Mouse (Mus musculus): ENCODE data around the gene Fam102a. TPM values are rescaled to one million over a fixed set of nuclear protein-coding genes. Genes with fewer than 3 reads are reported as not detected.

The Fam102a gene
- polyA plus RNA-seq, 1 experiment from 2014 or later: 7.0 TPM

GRCm38 (mm10) chr2:32606161-32607142 is 71.3 kb downstream of the Fam102a start:
- H3K9me3 ChIP-seq (replicated peaks): no peaks in the 10 kb centered on the region
- H3K27me3 ChIP-seq (replicated peaks): no peaks in the 10 kb centered on the region
- 14% methylated on average over 43 of the region's 55 CpGs for WGBS
- peak overlapping the region; percentile 82 for H3K4me3 ChIP-seq (replicated peaks)
- peak overlapping the region; percentile 94 for H3K4me2 ChIP-seq
- H3K36me3 ChIP-seq: no peaks in the 10 kb centered on the region
- H3K4me1 ChIP-seq: peaks cover 39% of the 10 kb centered on the region
- H3K27ac ChIP-seq (replicated peaks): peak overlapping the region; percentile 41; the same call in 1 of the 2 replicates
- ATAC-seq (ENCODE audit: low FRiP score): peak; percentile 88
- H3K9ac ChIP-seq (replicated peaks): peak overlapping the region; percentile 80

DNA sequence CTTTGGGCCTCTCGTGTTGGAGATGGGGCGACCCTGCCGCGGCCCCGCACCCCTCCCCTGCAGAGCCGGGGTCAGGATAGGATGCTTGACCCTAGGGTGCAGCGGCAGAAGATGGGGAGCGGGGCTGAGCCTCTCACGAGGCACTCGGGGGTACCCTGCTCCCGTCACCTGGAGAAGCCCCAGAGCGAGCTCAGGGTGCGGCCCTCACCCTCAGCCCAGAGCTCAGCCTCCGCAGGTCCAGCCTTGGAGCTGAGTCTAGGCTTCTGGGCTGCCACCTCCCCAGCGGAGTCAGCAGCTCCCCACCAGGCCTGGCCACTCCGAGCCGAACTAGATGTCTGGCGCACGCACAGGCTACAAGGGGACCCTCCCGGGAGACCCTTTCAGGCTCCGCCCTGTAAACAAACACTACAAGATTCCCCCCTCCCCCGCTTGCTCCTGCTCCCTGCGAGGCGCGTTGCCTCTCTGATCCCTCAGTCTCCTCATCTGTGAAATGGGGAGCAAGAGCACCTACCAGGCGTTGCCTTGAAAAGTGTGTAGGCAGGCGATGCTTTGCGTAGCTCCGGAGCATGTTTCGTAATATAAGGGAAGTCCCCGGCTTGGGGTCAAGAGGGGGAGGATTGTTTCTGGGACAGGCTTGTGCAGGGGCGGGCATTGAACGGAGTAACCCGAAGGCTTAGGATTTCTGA is 72.3 kb downstream of the Fam102a start:
- H3K36me3 ChIP-seq: no peaks in the 10 kb centered on the region
- peak overlapping the region; percentile 80 for H3K9ac ChIP-seq (replicated peaks)
- H3K27me3 ChIP-seq (replicated peaks): no peaks in the 10 kb centered on the region
- ATAC-seq (ENCODE audit: low FRiP score): peak; percentile 40
- H3K27ac ChIP-seq (replicated peaks): peak overlapping the region; percentile 41; the same call in 1 of the 2 replicates
- no peaks in the 10 kb centered on the region for H3K9me3 ChIP-seq (replicated peaks)
- peak overlapping the region; percentile 94 for H3K4me2 ChIP-seq
- WGBS: 6% methylated on average over 34 of the region's 34 CpGs
- H3K4me3 ChIP-seq (replicated peaks): peak overlapping the region; percentile 82
- H3K4me1 ChIP-seq: peaks cover 38% of the 10 kb centered on the region

DNA sequence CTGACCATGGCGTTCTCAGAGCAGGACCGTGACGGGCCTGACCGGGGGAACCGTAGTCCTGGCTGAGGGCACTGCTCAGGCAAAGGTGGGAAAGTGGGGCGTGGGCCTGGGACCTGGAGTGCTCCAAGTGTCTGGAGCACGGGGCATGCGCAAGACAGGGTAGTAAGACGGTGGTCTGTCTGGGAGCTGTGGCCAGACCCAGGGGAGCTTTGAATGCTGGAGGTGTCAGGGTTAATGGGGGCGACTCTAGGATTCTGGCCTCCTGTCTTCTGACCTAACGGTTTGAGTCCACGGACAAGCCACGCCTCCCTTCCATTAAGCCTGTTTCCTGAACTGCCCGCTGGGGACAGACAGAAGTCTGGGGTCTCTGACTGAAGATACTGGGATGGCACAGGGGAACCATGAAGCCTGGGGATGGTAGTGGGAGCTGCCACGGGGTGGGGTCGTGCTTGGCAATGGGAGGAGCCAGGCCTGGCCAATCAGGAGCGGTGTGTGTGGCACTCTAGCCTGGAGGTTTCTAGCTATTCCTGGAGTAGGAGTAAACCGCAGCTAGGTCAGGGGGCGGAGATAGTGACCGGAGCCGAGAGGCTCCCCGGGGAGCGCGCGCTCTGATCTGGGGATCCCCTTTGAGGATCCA is 73.1 kb downstream of the Fam102a start:
- no peaks in the 10 kb centered on the region for H3K27me3 ChIP-seq (replicated peaks)
- H3K4me2 ChIP-seq: peak overlapping the region; percentile 94
- WGBS: 9% methylated on average over 25 of the region's 25 CpGs
- no peak overlapping the region for H3K27ac ChIP-seq (replicated peaks)
- H3K4me3 ChIP-seq (replicated peaks): peak overlapping the region; percentile 82
- H3K9ac ChIP-seq (replicated peaks): 0 out of 2 replicates have a peak overlapping the region, but pooled peaks have one; percentile 0
- no peaks in the 10 kb centered on the region for H3K9me3 ChIP-seq (replicated peaks)
- H3K4me1 ChIP-seq: peaks cover 35% of the 10 kb centered on the region
- peak; percentile 28; the same call in 1 of the 2 replicates for ATAC-seq (ENCODE audit: low FRiP score)
- 0 out of 2 replicates have a peak, but pooled peaks cover 3% of the 10 kb centered on the region for H3K36me3 ChIP-seq

DNA sequence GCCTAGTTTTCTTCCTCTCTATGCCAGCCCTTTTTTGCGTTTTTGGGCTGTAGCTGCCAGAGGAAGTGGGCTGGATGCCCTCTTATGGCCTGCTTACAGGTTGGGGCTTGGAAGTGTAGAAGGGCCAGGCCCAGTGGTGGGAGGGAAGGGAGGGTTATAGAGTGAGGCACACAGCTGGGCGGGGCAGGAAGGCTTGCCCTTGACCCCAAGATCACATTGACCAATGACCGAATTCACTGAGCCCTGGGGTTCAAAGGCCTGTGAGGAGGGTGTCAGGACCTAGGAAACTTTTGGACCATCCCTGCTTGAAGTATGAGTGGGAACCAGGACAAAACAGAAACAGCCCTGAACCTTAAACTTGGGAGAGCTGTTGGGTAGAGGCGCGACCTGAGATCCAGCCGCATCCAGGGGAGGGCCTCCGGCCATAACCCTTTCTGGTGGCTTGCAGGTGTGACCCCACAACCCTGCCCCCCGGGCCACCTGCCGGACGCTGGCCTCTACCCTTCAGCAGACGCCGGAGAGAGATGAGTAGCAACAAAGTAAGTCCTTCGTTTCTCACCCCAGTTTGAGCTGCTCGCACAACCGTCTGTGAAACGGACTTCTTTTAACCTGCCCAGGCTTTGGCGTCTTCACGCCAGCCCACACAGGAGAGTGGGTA is 73.8 kb downstream of the Fam102a start:
- ATAC-seq (ENCODE audit: low FRiP score): no peak
- peak overlapping the region; percentile 82 for H3K4me3 ChIP-seq (replicated peaks)
- 34% methylated on average over 18 of the region's 18 CpGs for WGBS

DNA sequence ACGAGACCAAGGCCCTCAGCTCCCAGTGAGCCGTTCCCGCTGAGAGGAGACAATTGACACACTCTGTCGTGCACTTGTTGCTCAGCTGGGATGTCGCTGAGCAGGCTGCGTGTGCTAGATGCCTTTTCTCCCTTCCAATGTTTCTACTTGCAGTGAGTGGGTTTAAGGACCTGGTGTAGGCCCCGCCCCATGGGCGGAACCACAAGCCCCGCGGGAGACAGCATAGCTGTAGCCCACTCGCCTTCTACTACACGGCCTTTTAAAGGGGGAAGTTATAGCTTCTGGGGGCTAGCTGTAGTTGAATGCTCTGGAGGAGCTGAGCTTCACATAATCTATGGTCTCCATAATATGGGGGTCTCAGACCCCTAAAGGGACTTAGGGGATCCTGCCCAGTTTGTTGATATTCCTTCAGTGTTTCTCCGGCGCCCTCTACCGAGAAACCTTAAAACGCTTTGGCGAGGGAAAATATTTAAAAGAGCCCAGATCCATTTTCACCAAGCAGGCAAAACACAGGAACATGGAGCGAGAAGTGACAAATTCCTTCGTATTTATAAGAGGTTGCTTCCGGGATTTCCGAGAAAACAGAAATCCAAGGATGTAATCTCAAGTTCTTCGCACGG is 75.6 kb downstream of the Fam102a start:
- ATAC-seq (ENCODE audit: low FRiP score): no peak
- H3K4me3 ChIP-seq (replicated peaks): peak overlapping the region; percentile 33
- H3K9ac ChIP-seq (replicated peaks): no peak overlapping the region
- 19% methylated on average over 23 of the region's 23 CpGs for WGBS
- H3K27me3 ChIP-seq (replicated peaks): no peaks in the 10 kb centered on the region
- H3K36me3 ChIP-seq: peaks cover 15% of the 10 kb centered on the region
- peak overlapping the region; percentile 53 for H3K4me2 ChIP-seq
- H3K27ac ChIP-seq (replicated peaks): no peak overlapping the region
- no peaks in the 10 kb centered on the region for H3K9me3 ChIP-seq (replicated peaks)
- H3K4me1 ChIP-seq: peaks cover 35% of the 10 kb centered on the region

More for the DNA sequence above, 73.8 kb downstream of the Fam102a start:
- Histone ChIP-seq H3K36me3 (0 out of 2 replicates have a peak, but pooled peaks cover 3% of the 10 kb centered on the region), H3K27me3 (replicated peaks) (no peaks in the 10 kb centered on the region), H3K9me3 (replicated peaks) (no peaks in the 10 kb centered on the region), H3K4me1 (peaks cover 35% of the 10 kb centered on the region), H3K9ac (replicated peaks) (0 out of 2 replicates have a peak overlapping the region, but pooled peaks have one; percentile 0), H3K27ac (replicated peaks) (no peak overlapping the region), H3K4me2 (peak overlapping the region; percentile 94)

DNA sequence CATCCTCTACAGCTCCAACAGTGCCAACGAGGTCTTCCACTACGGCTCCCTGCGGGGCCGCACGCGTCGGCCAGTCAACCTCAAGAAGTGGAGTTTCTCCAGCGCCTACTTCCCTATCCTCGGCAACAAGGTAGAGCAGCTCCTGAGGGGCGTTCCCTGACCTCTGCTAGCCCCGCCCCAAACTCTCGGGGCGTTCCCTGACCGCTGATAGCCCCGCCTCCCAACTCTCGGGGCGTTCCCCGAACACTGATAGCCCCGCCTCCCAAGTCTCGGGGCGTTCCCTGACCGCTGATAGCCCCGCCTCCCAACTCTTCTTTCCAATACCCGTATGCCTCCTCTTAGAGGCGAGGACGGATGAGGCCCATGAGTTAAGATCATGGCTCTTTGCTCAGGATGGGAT is 77.1 kb downstream of the Fam102a start:
- WGBS: 64% methylated on average over 26 of the region's 26 CpGs
- no peak for ATAC-seq (ENCODE audit: low FRiP score)
- Histone ChIP-seq H3K27ac (replicated peaks) (no peak overlapping the region), H3K36me3 (peaks cover 20% of the 10 kb centered on the region), H3K9ac (replicated peaks) (no peak overlapping the region), H3K4me3 (replicated peaks) (no peak overlapping the region), H3K4me2 (no peak overlapping the region), H3K9me3 (replicated peaks) (no peaks in the 10 kb centered on the region), H3K27me3 (replicated peaks) (no peaks in the 10 kb centered on the region), H3K4me1 (peaks cover 27% of the 10 kb centered on the region)

DNA sequence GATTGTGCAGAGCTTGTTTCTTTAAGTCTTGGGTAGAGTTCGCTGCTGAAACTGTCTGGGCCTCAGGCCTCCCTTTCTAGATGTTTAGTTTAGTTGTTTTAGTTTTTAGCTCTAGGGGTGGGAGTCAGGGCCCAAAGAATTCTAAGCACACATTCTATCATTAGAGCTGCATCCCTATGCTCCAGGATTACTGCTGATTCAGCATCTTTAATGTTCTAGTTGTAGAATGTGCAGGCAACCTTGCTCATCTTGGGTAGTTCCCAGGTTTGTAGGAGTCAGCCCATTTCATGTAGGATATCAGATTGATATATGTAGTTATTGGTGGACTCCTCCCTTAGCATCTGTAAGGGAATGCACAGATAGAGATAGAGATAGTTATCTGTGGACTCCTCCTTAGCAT is 82.0 kb downstream of the Fam102a start:
- peaks cover 30% of the 10 kb centered on the region for H3K4me1 ChIP-seq
- H3K4me2 ChIP-seq: no peak overlapping the region
- no peaks in the 10 kb centered on the region for H3K27me3 ChIP-seq (replicated peaks)
- ATAC-seq (ENCODE audit: low FRiP score): no peak
- whole genome bisulfite sequencing: 97% methylated on average over 1 of the region's 1 CpGs
- H3K27ac ChIP-seq (replicated peaks): no peak overlapping the region
- H3K9me3 ChIP-seq (replicated peaks): no peaks in the 10 kb centered on the region
- no peak overlapping the region for H3K9ac ChIP-seq (replicated peaks)
- H3K36me3 ChIP-seq: peaks cover 31% of the 10 kb centered on the region
- no peak overlapping the region for H3K4me3 ChIP-seq (replicated peaks)

DNA sequence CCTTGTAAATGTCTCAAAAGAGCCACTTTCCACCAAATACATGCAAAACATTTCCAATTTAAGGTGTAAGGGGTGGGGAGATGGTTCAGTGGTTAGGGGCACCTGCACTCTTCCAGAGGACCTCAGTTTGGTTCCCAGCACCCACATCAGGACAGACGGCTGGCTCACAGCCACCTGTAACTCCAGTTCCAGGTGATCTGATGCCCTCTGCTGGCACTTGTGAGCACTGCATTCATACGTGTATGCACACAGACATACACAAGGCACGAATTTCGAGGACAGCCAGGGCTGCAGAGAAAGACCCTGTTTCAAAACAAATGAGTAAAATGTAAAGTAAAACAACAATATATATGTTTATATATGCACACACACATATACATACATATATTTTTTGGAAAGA is 82.5 kb downstream of the Fam102a start:
- 92% methylated on average over 4 of the region's 4 CpGs for WGBS

DNA sequence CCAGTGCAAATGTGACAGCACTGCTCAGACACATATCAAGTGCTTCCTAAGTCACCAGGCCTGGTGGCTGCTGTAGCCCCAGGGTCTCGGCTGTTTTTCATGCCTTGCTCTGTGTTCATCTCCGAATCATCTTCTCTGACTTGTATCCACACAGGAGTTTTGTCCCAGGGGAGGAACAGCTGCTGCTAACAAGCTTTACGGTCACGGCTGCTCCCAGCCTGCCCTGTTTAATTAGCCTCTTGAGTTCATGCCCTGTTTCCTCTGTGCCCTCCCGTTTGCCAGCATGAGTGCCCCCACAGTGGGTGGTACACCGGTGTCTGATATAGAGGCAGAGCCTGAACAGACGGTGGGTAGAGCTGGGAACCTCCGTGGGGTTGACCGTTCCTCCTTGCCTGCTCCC is 82.9 kb downstream of the Fam102a start:
- Histone ChIP-seq H3K4me1 (peaks cover 30% of the 10 kb centered on the region), H3K9ac (replicated peaks) (no peak overlapping the region), H3K9me3 (replicated peaks) (no peaks in the 10 kb centered on the region), H3K4me2 (no peak overlapping the region), H3K27me3 (replicated peaks) (no peaks in the 10 kb centered on the region), H3K4me3 (replicated peaks) (no peak overlapping the region), H3K27ac (replicated peaks) (no peak overlapping the region), H3K36me3 (peaks cover 29% of the 10 kb centered on the region)
- WGBS: 50% methylated on average over 9 of the region's 9 CpGs
- ATAC-seq (ENCODE audit: low FRiP score): no peak

More for the DNA sequence above, 82.5 kb downstream of the Fam102a start:
- no peak for ATAC-seq (ENCODE audit: low FRiP score)
- H3K9ac ChIP-seq (replicated peaks): no peak overlapping the region
- peaks cover 31% of the 10 kb centered on the region for H3K36me3 ChIP-seq
- H3K9me3 ChIP-seq (replicated peaks): no peaks in the 10 kb centered on the region
- H3K27me3 ChIP-seq (replicated peaks): no peaks in the 10 kb centered on the region
- H3K4me3 ChIP-seq (replicated peaks): no peak overlapping the region
- peaks cover 30% of the 10 kb centered on the region for H3K4me1 ChIP-seq
- no peak overlapping the region for H3K4me2 ChIP-seq
- no peak overlapping the region for H3K27ac ChIP-seq (replicated peaks)
